Mouse (Mus musculus): ENCODE data around the gene Catsper3. TPM values are rescaled to one million over a fixed set of nuclear protein-coding genes. Genes with fewer than 3 reads are reported as not detected.

Gene Catsper3
- polyA plus RNA-seq, 1 experiment from 2014 or later, result not detected

DNA sequence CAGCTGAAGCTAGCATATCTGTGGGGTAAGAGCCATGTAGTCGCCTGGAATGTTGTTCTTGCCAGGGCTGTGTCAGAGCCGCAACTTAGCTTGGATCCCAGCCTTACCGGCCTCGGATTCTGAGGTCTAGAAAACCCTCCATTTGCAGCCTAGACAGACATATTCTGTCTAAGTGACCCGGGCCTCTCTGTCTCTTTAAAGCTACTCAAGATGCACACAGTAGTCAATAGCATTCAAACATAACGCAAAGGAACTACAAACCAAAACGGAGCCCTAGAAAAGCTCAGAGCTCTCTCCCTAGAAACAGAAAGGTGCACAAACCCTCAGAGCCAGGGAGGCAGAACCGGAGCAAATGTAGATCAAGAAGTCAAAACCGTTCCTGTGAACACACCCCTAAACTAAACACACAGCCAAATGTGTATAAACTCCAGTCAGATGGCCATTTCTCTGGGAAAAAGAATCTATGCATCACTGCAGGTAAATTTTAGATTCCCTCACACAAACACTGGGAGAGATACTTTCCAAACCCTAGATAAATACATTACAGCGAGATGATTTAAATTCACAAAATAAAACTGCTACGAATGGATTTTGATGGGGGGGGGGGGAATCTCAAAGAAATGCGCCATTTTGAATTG, 44.8 kb downstream of the Catsper3 start:
- 0 out of 2 replicates have a peak, but pooled peaks cover 7% of the 10 kb centered on the region for H3K36me3 ChIP-seq (ENCODE audit: control insufficient read depth, insufficient read depth, low read length)
- H3K9ac ChIP-seq (ENCODE audit: low read depth, low read length), result peak overlapping the region; percentile 65
- WGBS, result 9% methylated on average over 12 of the region's 12 CpGs
- 0 out of 2 replicates have a peak, but pooled peaks cover 3% of the 10 kb centered on the region for H3K4me1 ChIP-seq (ENCODE audit: control insufficient read depth, insufficient read depth, low read length)
- H3K9me3 ChIP-seq (ENCODE audit: control insufficient read depth, low read length), result no peaks in the 10 kb centered on the region
- H3K4me2 ChIP-seq (ENCODE audit: low read depth, low read length), result peak overlapping the region; percentile 50
- DNase-seq (ENCODE audit: low spot score) (no peak), ATAC-seq (ENCODE audit: low read depth) (no peak)
- peak overlapping the region; percentile 56 for H3K4me3 ChIP-seq (ENCODE audit: low read depth, low read length)
- peaks cover 91% of the 10 kb centered on the region for H3K27me3 ChIP-seq (replicated peaks; ENCODE audit: control insufficient read depth, insufficient read depth, low read length)
- peak overlapping the region; percentile 91 for H3K27ac ChIP-seq (replicated peaks; ENCODE audit: low read depth, low read length)

DNA sequence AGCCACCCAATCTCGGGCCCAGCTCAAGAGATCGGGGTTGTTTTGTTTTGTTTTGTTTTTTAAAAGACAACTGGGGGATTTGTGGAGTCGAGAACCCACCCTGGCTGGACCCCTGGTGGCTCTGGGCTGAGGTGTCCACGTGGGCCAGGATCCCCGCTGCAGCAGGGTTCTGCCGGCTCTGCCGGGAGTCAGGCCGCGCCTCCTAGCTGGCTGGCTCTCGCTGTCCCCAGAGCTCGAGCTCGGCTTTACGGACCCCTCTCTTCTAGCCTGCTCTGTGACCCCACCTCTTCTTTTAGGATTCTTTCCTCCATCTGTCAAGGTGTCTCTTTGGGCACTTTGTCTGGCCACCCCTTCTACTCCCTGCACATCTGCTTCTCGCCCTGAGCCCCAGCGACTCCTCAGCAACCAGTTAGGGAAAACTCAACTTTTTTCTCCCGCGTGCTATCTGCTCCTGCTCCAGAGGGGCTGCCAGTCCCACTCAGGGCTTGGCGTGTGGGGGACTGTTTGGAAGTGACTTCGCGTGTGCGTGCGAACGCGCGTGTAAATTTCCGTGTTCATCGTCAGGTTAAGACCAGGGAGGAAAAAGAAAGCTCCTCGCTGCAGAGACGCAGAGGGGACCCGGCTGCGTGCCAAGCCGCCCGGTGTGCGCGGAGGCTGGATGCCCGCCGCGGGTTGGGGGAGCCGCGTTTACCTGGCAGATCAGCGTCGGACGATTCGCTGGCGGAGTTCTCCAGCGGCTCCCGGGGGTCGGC, 45.9 kb downstream of the Catsper3 start:
- H3K9ac ChIP-seq (ENCODE audit: low read depth, low read length), result peak overlapping the region; percentile 82
- H3K4me1 ChIP-seq (ENCODE audit: control insufficient read depth, insufficient read depth, low read length), result no peaks in the 10 kb centered on the region
- peak overlapping the region; percentile 56 for H3K4me3 ChIP-seq (ENCODE audit: low read depth, low read length)
- DNase-seq (ENCODE audit: low spot score), result no peak
- ATAC-seq (ENCODE audit: low read depth), result no peak
- H3K27ac ChIP-seq (replicated peaks; ENCODE audit: low read depth, low read length), result peak overlapping the region; percentile 91
- peaks cover 91% of the 10 kb centered on the region for H3K27me3 ChIP-seq (replicated peaks; ENCODE audit: control insufficient read depth, insufficient read depth, low read length)
- H3K4me2 ChIP-seq (ENCODE audit: low read depth, low read length), result peak overlapping the region; percentile 57
- under 1% methylated on average over 37 of the region's 48 CpGs for WGBS
- no peaks in the 10 kb centered on the region for H3K9me3 ChIP-seq (ENCODE audit: control insufficient read depth, low read length)
- 0 out of 2 replicates have a peak, but pooled peaks cover 2% of the 10 kb centered on the region for H3K36me3 ChIP-seq (ENCODE audit: control insufficient read depth, insufficient read depth, low read length)

GRCm38 (mm10) chr13:55830833-55831721, 46.7 kb downstream of the Catsper3 start:
- ATAC-seq (ENCODE audit: low read depth) (peak; percentile 65), DNase-seq (ENCODE audit: low spot score) (peak; percentile 88)
- Histone ChIP-seq H3K9ac (ENCODE audit: low read depth, low read length) (peak overlapping the region; percentile 82), H3K4me3 (ENCODE audit: low read depth, low read length) (peak overlapping the region; percentile 56), H3K4me2 (ENCODE audit: low read depth, low read length) (peak overlapping the region; percentile 57), H3K4me1 (ENCODE audit: control insufficient read depth, insufficient read depth, low read length) (no peaks in the 10 kb centered on the region), H3K9me3 (ENCODE audit: control insufficient read depth, low read length) (no peaks in the 10 kb centered on the region), H3K27ac (replicated peaks; ENCODE audit: low read depth, low read length) (peak overlapping the region; percentile 91), H3K27me3 (replicated peaks; ENCODE audit: control insufficient read depth, insufficient read depth, low read length) (peaks cover 91% of the 10 kb centered on the region), H3K36me3 (ENCODE audit: control insufficient read depth, insufficient read depth, low read length) (no peaks in the 10 kb centered on the region)
- WGBS, result 0% methylated on average over 18 of the region's 82 CpGs

DNA sequence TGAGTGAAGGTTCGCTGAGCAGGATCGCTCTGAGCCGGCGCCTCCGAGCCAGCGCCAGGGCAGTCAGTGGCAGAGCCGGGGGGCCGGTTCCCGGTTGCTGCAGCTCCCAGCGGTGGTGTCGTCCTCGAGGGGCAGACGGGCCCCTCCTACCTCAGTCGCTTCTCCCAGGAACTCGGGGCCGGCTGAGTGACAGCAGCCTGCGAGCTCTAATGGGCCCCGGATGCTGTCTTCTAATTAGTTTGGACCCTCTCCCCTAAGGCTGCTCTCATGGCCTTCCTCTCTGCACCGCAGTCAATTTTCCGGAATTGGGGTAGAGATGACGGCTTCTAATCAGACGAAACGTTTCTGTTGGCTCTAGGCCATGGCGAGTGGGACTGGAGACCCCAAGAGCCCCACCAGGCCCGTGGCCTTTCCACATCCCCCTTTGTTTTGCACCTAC, 47.4 kb downstream of the Catsper3 start:
- peak overlapping the region; percentile 82 for H3K9ac ChIP-seq (ENCODE audit: low read depth, low read length)
- H3K4me2 ChIP-seq (ENCODE audit: low read depth, low read length), result peak overlapping the region; percentile 57
- no peaks in the 10 kb centered on the region for H3K9me3 ChIP-seq (ENCODE audit: control insufficient read depth, low read length)
- H3K4me1 ChIP-seq (ENCODE audit: control insufficient read depth, insufficient read depth, low read length), result no peaks in the 10 kb centered on the region
- H3K4me3 ChIP-seq (ENCODE audit: low read depth, low read length), result peak overlapping the region; percentile 56
- WGBS, result 1% methylated on average over 14 of the region's 25 CpGs
- DNase-seq (ENCODE audit: low spot score) (no peak), ATAC-seq (ENCODE audit: low read depth) (peak; percentile 12; the same call in 1 of the 2 replicates)
- peaks cover 93% of the 10 kb centered on the region for H3K27me3 ChIP-seq (replicated peaks; ENCODE audit: control insufficient read depth, insufficient read depth, low read length)
- no peaks in the 10 kb centered on the region for H3K36me3 ChIP-seq (ENCODE audit: control insufficient read depth, insufficient read depth, low read length)
- peak overlapping the region; percentile 91 for H3K27ac ChIP-seq (replicated peaks; ENCODE audit: low read depth, low read length)

- no peaks in the 10 kb centered on the region for H3K4me1 ChIP-seq (ENCODE audit: control insufficient read depth, insufficient read depth, low read length)
- no peak overlapping the region for H3K27ac ChIP-seq (replicated peaks; ENCODE audit: low read depth, low read length)
Measured at GRCm38 (mm10) chr13:55832602-55833001, 48.2 kb downstream of the Catsper3 start.

GRCm38 (mm10) chr13:55833921-55834320, 49.6 kb downstream of the Catsper3 start:
- H3K9ac ChIP-seq (ENCODE audit: low read depth, low read length), result peak overlapping the region; percentile 69
- peak overlapping the region; percentile 53 for H3K27ac ChIP-seq (replicated peaks; ENCODE audit: low read depth, low read length)
- H3K9me3 ChIP-seq (ENCODE audit: control insufficient read depth, low read length), result no peaks in the 10 kb centered on the region
- peaks cover 96% of the 10 kb centered on the region for H3K27me3 ChIP-seq (replicated peaks; ENCODE audit: control insufficient read depth, insufficient read depth, low read length)
- H3K4me1 ChIP-seq (ENCODE audit: control insufficient read depth, insufficient read depth, low read length), result no peaks in the 10 kb centered on the region
- no peak for DNase-seq (ENCODE audit: low spot score)
- 4% methylated on average over 7 of the region's 7 CpGs for WGBS
- ATAC-seq (ENCODE audit: low read depth), result no peak
- peak overlapping the region; percentile 42 for H3K4me3 ChIP-seq (ENCODE audit: low read depth, low read length)
- no peaks in the 10 kb centered on the region for H3K36me3 ChIP-seq (ENCODE audit: control insufficient read depth, insufficient read depth, low read length)
- peak overlapping the region; percentile 57 for H3K4me2 ChIP-seq (ENCODE audit: low read depth, low read length)

More at GRCm38 (mm10) chr13:55832602-55833001, 48.2 kb downstream of the Catsper3 start:
- Histone ChIP-seq H3K4me2 (ENCODE audit: low read depth, low read length) (peak overlapping the region; percentile 57), H3K27me3 (replicated peaks; ENCODE audit: control insufficient read depth, insufficient read depth, low read length) (peaks cover 97% of the 10 kb centered on the region), H3K9ac (ENCODE audit: low read depth, low read length) (no peak overlapping the region), H3K9me3 (ENCODE audit: control insufficient read depth, low read length) (no peaks in the 10 kb centered on the region), H3K36me3 (ENCODE audit: control insufficient read depth, insufficient read depth, low read length) (no peaks in the 10 kb centered on the region), H3K4me3 (ENCODE audit: low read depth, low read length) (peak overlapping the region; percentile 1; the same call in 1 of the 2 replicates)
- DNase-seq (ENCODE audit: low spot score) (no peak), ATAC-seq (ENCODE audit: low read depth) (no peak)
- WGBS, result 40% methylated on average over 1 of the region's 1 CpGs

GRCm38 (mm10) chr13:55834667-55835066, 50.3 kb downstream of the Catsper3 start:
- Histone ChIP-seq H3K9me3 (ENCODE audit: control insufficient read depth, low read length) (no peaks in the 10 kb centered on the region), H3K4me2 (ENCODE audit: low read depth, low read length) (peak overlapping the region; percentile 57), H3K4me1 (ENCODE audit: control insufficient read depth, insufficient read depth, low read length) (0 out of 2 replicates have a peak, but pooled peaks cover 3% of the 10 kb centered on the region), H3K9ac (ENCODE audit: low read depth, low read length) (peak overlapping the region; percentile 69), H3K4me3 (ENCODE audit: low read depth, low read length) (peak overlapping the region; percentile 42), H3K27me3 (replicated peaks; ENCODE audit: control insufficient read depth, insufficient read depth, low read length) (peaks cover 98% of the 10 kb centered on the region), H3K27ac (replicated peaks; ENCODE audit: low read depth, low read length) (peak overlapping the region; percentile 53; the same call in 1 of the 2 replicates), H3K36me3 (ENCODE audit: control insufficient read depth, insufficient read depth, low read length) (no peaks in the 10 kb centered on the region)
- 20% methylated on average over 5 of the region's 5 CpGs for WGBS
- ATAC-seq (ENCODE audit: low read depth) (no peak), DNase-seq (ENCODE audit: low spot score) (no peak)

Data from embryonic facial prominence, embryonic 14.5 days (tissue).